Mouse (Mus musculus): ENCODE measurements around the gene Vmn1r163. TPM values are rescaled to one million over a fixed set of nuclear protein-coding genes. Genes with fewer than 3 reads are reported as not detected.

The Vmn1r163 gene
- not detected in 2 replicates for polyA plus RNA-seq (2012; rRNA removed)

GRCm38 (mm10) chr7:23055240-23055639 lies at the start of gene Vmn1r163:
Gene Vmn1r163 (plus strand): TSS chr7:23055540.

GRCm38 (mm10) chr7:23019823-23020222 lies 35.5 kb upstream of the Vmn1r163 start, which contains the start of gene Gm4216:
Gene Gm4216 (minus strand): TSS chr7:23019923.

GRCm38 (mm10) chr7:23067356-23067755 lies 12.0 kb downstream of the Vmn1r163 start, which contains the start of gene Gm8720:
Gene Gm8720 (minus strand): TSS chr7:23067456.

Other genes with a start within 250 kb of the Vmn1r163 start
- gene Vmn1r159, start 211.9 kb upstream of the Vmn1r163 start, polyA plus RNA-seq (2012; rRNA removed) = not detected in 2 replicates
- not detected in 2 replicates for gene Vmn1r160, start 184.3 kb upstream of the Vmn1r163 start, polyA plus RNA-seq (2012; rRNA removed)
- not detected in 2 replicates for gene Gm4214, start 70.9 kb upstream of the Vmn1r163 start, polyA plus RNA-seq (2012; rRNA removed)
- gene Gm4216, start 35.6 kb upstream of the Vmn1r163 start, polyA plus RNA-seq (2012; rRNA removed) = not detected in 2 replicates
- gene Gm8720, start 11.9 kb downstream of the Vmn1r163 start, polyA plus RNA-seq (2012; rRNA removed) = not detected in 2 replicates
- gene Gm10662, start 88.9 kb downstream of the Vmn1r163 start, polyA plus RNA-seq (2012; rRNA removed) = not detected in 2 replicates
- gene Vmn1r165, start 161.8 kb downstream of the Vmn1r163 start, polyA plus RNA-seq (2012; rRNA removed) = not detected in 2 replicates
- not detected in 2 replicates for gene Vmn1r166, start 196.1 kb downstream of the Vmn1r163 start, polyA plus RNA-seq (2012; rRNA removed)
- not detected in 2 replicates for gene Gm6902, start 223.4 kb downstream of the Vmn1r163 start, polyA plus RNA-seq (2012; rRNA removed)
- gene Nlrp4e, start 245.7 kb downstream of the Vmn1r163 start, polyA plus RNA-seq (2012; rRNA removed) = not detected in 2 replicates

All from central nervous system, embryonic 14 days (tissue).